Mouse (Mus musculus): ENCODE measurements at regions not wholly inside any gene's neighbourhood (a gene's known extent, or its start where the extent isn't known, plus 50 kb on each side); places are given as distances from the start of the nearest gene placed in this dataset.

DNA sequence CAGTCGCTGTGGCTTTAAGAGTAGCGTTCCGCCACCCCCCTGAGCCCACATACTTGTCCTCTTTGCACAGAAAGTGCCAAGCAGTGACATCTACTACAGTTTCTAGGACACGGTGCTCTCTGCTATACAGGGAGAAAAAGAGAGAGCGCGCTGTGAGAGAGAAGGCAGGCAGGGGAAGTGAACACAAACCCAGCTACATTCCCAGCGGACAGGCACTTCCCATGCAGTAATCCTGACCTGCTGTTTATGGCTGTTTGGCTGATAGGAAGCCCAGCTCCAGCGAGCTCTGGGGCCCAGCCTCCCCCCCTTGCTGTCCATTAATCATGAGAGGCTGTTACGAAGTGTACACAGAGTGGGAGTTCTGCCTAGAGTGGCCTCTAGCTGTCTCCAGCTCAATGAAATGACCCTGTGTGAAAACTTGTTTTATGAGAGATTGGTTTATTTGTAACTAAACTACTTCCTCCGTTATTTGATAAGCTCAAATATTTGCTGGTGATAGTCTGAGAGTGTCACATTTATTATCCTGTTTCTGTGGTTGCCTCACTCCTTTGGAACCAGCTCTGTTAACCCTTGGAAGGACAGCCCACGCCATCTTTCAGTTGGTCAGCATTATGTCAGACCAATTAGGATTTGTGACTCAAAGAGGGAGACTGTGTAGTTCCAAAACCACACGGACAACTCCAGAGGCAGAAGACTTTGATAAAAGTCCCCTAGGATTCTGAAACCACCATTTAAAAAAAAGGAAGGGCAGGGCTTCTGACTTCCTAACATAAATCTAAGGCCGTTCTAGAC lies 164.2 kb downstream of the Spry2 start:
- Histone ChIP-seq H3K4me1 (peaks cover 30% of the 10 kb centered on the region), H3K9me3 (replicated peaks) (no peaks in the 10 kb centered on the region), H3K27ac (replicated peaks) (peak overlapping the region; percentile 85), H3K27me3 (replicated peaks) (no peaks in the 10 kb centered on the region), H3K4me2 (peak overlapping the region; percentile 49), H3K4me3 (replicated peaks) (peak overlapping the region; percentile 34), H3K9ac (replicated peaks) (peak overlapping the region; percentile 45), H3K36me3 (no peaks in the 10 kb centered on the region)
- 2% methylated on average over 13 of the region's 13 CpGs for WGBS
- ATAC-seq (ENCODE audit: low FRiP score), result peak; percentile 92

DNA sequence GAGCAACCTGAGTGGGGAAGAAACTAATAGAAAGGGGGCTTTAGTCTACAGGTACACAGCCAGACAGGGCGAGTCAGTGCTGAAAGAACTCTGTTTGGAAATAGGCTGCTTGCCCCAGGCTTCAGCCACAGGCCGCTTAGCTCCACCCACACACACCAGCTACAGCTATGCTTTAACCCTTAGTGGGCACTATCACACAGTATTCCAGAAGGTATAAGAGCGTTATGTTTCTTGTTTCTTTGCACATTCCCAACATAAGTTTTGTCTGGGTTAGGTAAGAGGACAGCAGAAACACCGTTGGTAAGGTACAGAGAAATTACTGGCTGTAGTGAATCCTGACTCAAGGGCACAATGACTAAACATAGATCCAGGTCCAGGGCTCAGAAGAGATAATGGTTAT lies 165.8 kb downstream of the Spry2 start:
- Histone ChIP-seq H3K36me3 (no peaks in the 10 kb centered on the region), H3K4me3 (replicated peaks) (no peak overlapping the region), H3K4me2 (peak overlapping the region; percentile 49), H3K9ac (replicated peaks) (no peak overlapping the region), H3K9me3 (replicated peaks) (no peaks in the 10 kb centered on the region), H3K4me1 (peaks cover 30% of the 10 kb centered on the region), H3K27me3 (replicated peaks) (no peaks in the 10 kb centered on the region), H3K27ac (replicated peaks) (no peak overlapping the region)
- ATAC-seq (ENCODE audit: low FRiP score), result no peak
- 12% methylated on average over 4 of the region's 4 CpGs for WGBS

DNA sequence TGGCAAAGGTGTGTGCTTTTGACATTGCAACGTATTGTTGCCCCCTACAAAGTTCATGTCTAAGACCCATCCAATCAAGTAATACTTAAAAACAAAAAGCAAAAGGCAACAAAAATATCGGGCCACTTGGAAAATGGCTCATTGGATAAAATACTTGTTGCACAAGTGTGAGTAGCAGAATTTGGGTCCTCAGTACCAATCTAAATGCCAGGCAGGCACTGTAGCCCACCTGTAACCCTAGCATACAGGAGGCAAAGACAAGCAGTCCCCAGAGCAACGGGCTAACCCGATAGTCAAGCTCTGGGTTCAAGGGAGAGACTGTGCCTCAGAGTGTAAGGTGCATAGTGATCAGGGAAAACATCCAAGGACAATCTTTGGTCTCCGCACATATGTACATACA lies 167.8 kb downstream of the Spry2 start:
- 92% methylated on average over 5 of the region's 5 CpGs for WGBS
- no peak for ATAC-seq (ENCODE audit: low FRiP score)
- H3K4me1 ChIP-seq, result peaks cover 30% of the 10 kb centered on the region

DNA sequence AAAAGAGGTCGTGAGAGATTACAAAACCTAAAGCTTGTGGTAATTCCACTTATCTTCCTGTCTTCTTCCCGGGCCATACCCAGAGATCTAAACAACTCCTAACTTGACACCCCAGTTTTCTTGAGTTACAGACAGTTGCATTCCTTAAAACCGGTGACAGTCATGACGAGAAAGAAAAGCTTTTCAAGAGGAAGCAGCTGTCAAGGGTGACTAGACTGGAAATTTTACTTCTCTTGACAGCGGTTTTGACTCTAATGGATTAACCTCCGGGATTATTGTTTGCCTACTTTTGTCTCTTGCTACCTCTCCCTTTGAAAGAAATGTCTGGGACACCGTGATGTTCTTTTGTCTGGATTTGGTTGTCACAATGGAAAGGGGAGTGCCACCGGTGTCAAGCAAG lies 170.9 kb downstream of the Spry2 start:
- Histone ChIP-seq H3K9ac (replicated peaks) (no peak overlapping the region), H3K9me3 (replicated peaks) (no peaks in the 10 kb centered on the region), H3K36me3 (no peaks in the 10 kb centered on the region), H3K27ac (replicated peaks) (no peak overlapping the region), H3K4me2 (no peak overlapping the region), H3K4me1 (peaks cover 2% of the 10 kb centered on the region), H3K27me3 (replicated peaks) (no peaks in the 10 kb centered on the region), H3K4me3 (replicated peaks) (no peak overlapping the region)
- WGBS, result 64% methylated on average over 8 of the region's 8 CpGs
- no peak for ATAC-seq (ENCODE audit: low FRiP score)

More for the DNA sequence above, 167.8 kb downstream of the Spry2 start:
- Histone ChIP-seq H3K27ac (replicated peaks) (no peak overlapping the region), H3K4me2 (no peak overlapping the region), H3K9ac (replicated peaks) (no peak overlapping the region), H3K36me3 (no peaks in the 10 kb centered on the region), H3K4me3 (replicated peaks) (no peak overlapping the region), H3K9me3 (replicated peaks) (no peaks in the 10 kb centered on the region), H3K27me3 (replicated peaks) (no peaks in the 10 kb centered on the region)

DNA sequence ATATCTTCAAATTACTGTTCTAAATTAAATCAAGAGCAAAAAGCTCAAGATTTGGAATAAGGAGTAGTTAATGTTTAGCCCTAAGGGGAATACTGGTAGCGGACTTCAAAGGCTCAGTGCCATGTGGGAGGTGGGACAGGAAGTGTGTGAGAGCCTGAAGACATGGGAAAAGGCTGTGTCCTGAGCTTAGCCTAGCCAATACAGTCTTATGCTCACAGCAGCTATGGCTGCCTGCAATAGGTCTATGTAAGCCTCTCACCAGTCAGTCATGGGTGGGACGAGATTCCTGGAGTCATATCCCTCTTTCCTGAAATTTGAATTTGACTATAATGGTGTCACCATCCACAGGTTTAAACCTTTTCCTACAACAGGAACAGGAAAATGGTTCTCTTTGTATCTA lies 173.7 kb downstream of the Spry2 start:
- no peak overlapping the region for H3K27ac ChIP-seq (replicated peaks)
- no peaks in the 10 kb centered on the region for H3K36me3 ChIP-seq
- H3K9ac ChIP-seq (replicated peaks), result no peak overlapping the region
- no peak overlapping the region for H3K4me2 ChIP-seq
- no peaks in the 10 kb centered on the region; the same call in 1 of the 2 replicates for H3K4me1 ChIP-seq
- ATAC-seq (ENCODE audit: low FRiP score), result no peak
- no peaks in the 10 kb centered on the region for H3K9me3 ChIP-seq (replicated peaks)
- H3K4me3 ChIP-seq (replicated peaks), result no peak overlapping the region
- H3K27me3 ChIP-seq (replicated peaks), result no peaks in the 10 kb centered on the region
- WGBS, result 65% methylated on average over 2 of the region's 2 CpGs

DNA sequence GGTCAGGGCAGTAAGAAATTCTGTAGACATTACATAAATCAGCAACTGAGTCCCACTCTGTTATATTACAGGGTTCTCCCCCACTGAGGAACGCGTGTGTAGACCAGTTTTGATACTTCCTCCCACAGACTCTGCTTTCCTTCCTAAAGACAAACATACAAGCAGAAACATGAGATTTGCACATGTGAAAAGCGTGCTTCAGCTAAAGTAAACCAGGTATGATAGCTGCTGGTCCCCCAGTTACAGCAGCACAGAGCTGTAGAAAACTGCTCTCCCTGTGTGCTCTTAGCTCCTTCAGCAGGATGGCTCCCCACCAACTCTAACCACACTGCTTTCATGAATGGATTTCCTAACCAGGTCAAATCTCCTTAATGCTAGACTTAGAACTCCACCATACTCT lies 175.0 kb downstream of the Spry2 start:
- Histone ChIP-seq H3K36me3 (no peaks in the 10 kb centered on the region), H3K9ac (replicated peaks) (no peak overlapping the region), H3K9me3 (replicated peaks) (no peaks in the 10 kb centered on the region), H3K27ac (replicated peaks) (no peak overlapping the region), H3K4me2 (no peak overlapping the region), H3K4me1 (no peaks in the 10 kb centered on the region; the same call in 1 of the 2 replicates), H3K27me3 (replicated peaks) (no peaks in the 10 kb centered on the region), H3K4me3 (replicated peaks) (no peak overlapping the region)
- WGBS, result 84% methylated on average over 3 of the region's 3 CpGs
- ATAC-seq (ENCODE audit: low FRiP score), result no peak

DNA sequence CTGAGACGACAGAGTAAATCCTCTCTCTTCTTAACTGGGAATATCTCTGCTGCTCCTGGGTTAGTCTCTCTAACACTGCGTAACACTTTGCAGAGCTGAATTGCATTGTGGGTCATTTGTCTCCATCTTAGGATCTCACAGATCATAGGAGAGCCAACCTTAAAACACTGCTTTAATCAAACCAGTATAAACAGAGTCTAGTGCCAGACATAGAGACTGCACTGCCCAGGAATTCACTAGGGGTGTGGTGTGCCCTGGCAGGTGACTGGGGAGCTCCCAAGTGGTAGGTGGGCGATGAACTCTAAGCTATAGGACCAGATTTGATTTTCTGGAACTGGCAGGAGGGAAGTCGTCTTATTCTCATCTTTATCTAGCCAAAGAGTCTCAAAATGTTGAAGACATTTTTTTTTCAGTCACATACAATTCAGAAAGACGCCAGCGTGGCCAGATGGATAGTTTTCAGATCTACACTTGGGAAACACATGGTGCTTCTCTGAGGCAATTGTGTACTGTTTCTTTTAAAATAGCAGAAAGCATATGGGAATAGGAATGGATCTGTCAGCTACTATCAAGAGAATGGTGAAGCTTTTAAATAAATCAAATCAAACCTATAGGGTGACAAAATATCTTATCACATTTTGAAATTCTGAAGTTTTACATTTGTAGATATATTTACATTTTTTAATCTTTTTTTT lies 175.7 kb downstream of the Spry2 start:
- Histone ChIP-seq H3K9me3 (replicated peaks) (no peaks in the 10 kb centered on the region), H3K36me3 (no peaks in the 10 kb centered on the region), H3K27ac (replicated peaks) (no peak overlapping the region), H3K27me3 (replicated peaks) (no peaks in the 10 kb centered on the region), H3K9ac (replicated peaks) (no peak overlapping the region), H3K4me2 (no peak overlapping the region), H3K4me1 (no peaks in the 10 kb centered on the region), H3K4me3 (replicated peaks) (no peak overlapping the region)
- WGBS, result 87% methylated on average over 6 of the region's 6 CpGs
- ATAC-seq (ENCODE audit: low FRiP score), result no peak

DNA sequence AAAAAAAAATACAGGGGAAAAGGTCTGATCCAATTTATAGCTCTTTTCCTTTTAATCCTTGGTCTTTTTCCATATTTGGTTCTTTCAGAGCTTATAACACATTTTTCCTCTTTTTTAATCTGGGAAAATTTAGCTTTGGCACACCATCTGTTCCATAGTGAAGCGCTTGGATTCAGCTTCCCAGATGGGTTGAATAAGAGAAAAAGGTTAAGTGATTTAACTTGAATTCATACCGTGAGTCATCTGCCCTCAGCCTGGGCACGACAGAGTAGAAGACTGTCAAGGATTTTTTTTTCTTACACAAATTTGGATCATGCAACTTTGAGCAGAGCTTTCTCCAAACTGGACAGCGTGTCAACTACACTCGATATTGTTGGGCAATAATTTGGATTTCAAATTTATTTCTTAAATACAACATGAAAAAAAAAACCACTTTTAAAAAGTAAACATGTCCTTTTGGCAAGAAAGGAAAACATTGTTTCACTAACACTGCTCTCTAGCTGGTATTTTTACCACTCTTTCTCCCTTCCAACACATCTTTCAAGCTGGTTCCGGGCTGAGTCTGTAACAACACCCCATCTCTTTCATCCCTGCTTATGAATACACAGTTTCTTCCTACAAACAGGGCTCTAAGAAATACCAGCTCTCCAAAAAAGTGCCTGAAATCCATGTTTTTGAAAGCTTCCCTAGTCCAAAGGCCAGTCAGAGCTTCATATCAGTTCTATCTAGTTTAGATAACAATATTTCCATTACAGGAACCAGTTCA lies 177.8 kb downstream of the Spry2 start:
- no peak overlapping the region for H3K27ac ChIP-seq (replicated peaks)
- H3K9ac ChIP-seq (replicated peaks), result no peak overlapping the region
- H3K4me1 ChIP-seq, result no peaks in the 10 kb centered on the region
- H3K27me3 ChIP-seq (replicated peaks), result no peaks in the 10 kb centered on the region
- WGBS, result 83% methylated on average over 6 of the region's 6 CpGs
- no peak overlapping the region for H3K4me3 ChIP-seq (replicated peaks)
- H3K9me3 ChIP-seq (replicated peaks), result no peaks in the 10 kb centered on the region
- no peaks in the 10 kb centered on the region for H3K36me3 ChIP-seq
- H3K4me2 ChIP-seq, result no peak overlapping the region
- ATAC-seq (ENCODE audit: low FRiP score), result no peak

DNA sequence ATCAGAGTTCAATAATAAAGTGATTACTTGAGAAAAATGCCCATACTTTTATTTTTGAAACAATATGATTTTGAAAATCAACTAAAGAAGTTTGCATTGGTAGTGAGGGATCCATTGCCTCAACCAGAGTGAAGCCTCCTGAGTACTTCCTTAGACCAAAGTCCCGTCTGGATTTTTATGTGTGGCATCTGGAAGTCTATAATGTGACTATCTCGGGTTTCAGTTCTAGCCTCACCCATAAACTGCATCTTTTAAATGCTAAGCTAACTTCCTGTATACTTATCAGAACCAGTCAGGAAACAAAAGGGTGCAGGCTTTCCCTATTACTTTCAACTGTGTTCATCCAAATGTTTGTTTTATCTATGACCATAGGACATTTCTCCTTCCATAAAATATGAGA lies 178.8 kb downstream of the Spry2 start:
- no peaks in the 10 kb centered on the region for H3K9me3 ChIP-seq (replicated peaks)
- no peak overlapping the region for H3K27ac ChIP-seq (replicated peaks)
- H3K4me3 ChIP-seq (replicated peaks), result no peak overlapping the region
- H3K4me2 ChIP-seq, result no peak overlapping the region
- WGBS, result 73% methylated on average over 2 of the region's 2 CpGs
- no peak for ATAC-seq (ENCODE audit: low FRiP score)
- no peaks in the 10 kb centered on the region for H3K27me3 ChIP-seq (replicated peaks)
- no peak overlapping the region for H3K9ac ChIP-seq (replicated peaks)
- H3K36me3 ChIP-seq, result no peaks in the 10 kb centered on the region
- no peaks in the 10 kb centered on the region for H3K4me1 ChIP-seq

DNA sequence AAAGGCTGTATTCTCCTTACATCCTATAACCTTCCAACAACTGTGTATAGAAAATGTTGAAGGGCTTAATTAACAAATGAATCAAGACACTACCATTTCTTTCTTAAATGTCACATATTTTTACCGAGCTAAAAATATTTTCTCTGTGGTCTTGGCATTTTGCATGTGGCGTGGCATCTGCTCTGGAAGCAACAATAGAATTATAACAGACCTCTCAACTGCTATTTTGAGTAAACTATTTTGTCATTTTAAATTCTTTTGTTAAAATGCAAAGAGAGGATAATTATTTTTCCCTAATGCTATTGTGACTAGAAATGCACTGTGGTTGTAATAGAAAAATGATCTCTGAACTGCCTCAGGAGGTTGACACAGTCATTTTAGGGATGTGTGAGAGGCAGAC lies 187.9 kb downstream of the Spry2 start:
- Histone ChIP-seq H3K27ac (replicated peaks) (no peak overlapping the region), H3K36me3 (no peaks in the 10 kb centered on the region), H3K4me2 (no peak overlapping the region), H3K4me3 (replicated peaks) (no peak overlapping the region), H3K9me3 (replicated peaks) (no peaks in the 10 kb centered on the region), H3K9ac (replicated peaks) (no peak overlapping the region), H3K27me3 (replicated peaks) (no peaks in the 10 kb centered on the region), H3K4me1 (no peaks in the 10 kb centered on the region)
- no peak for ATAC-seq (ENCODE audit: low FRiP score)
- WGBS, result 81% methylated on average over 2 of the region's 2 CpGs

DNA sequence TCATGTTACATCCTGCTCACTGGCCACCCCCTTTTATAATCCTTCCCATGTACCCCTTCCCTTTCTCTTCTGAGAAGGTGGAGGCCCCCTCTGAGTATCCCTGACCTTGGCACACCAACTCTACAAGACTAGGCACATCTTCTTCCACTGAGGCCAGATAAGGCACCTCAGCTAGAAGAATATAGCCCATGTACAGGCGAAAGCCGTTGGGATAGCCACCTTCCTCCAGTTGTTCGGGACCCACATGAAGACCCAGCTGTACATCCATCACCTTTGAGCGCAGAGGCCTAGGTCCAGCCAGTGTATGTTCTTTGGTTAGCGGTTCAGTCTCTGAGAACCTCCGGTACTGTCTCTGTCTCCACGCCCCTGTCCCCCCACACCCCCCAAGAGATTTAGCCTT lies 189.9 kb downstream of the Spry2 start:
- Histone ChIP-seq H3K4me3 (replicated peaks) (no peak overlapping the region), H3K27me3 (replicated peaks) (no peaks in the 10 kb centered on the region), H3K27ac (replicated peaks) (no peak overlapping the region), H3K36me3 (no peaks in the 10 kb centered on the region), H3K9me3 (replicated peaks) (no peaks in the 10 kb centered on the region), H3K4me2 (no peak overlapping the region), H3K9ac (replicated peaks) (no peak overlapping the region), H3K4me1 (no peaks in the 10 kb centered on the region)
- no peak for ATAC-seq (ENCODE audit: low FRiP score)
- WGBS, result 98% methylated on average over 7 of the region's 7 CpGs

DNA sequence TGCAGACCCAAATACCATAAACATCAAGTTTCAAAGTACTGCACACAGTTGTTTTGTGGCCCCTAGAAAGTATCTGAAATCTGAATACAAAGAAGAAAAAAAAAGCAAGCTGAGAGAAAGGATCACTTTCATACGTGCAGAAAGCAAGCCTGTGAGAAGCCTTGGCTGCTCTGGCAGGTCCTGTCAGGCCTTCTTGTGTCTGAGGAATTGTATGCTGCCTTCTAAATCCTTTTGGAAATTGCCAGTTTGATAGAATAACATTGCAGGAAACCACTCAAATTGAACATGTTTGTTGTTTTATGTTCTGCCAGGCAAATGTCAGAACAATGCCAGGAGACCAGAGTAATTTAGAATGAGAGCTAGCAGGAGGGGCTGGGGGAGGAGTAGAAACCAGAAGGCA lies 198.0 kb downstream of the Spry2 start:
- Histone ChIP-seq H3K27me3 (replicated peaks) (no peaks in the 10 kb centered on the region), H3K9me3 (replicated peaks) (no peaks in the 10 kb centered on the region), H3K4me1 (no peaks in the 10 kb centered on the region), H3K9ac (replicated peaks) (no peak overlapping the region), H3K27ac (replicated peaks) (no peak overlapping the region), H3K4me2 (no peak overlapping the region), H3K36me3 (no peaks in the 10 kb centered on the region), H3K4me3 (replicated peaks) (no peak overlapping the region)
- no peak for ATAC-seq (ENCODE audit: low FRiP score)
- 32% methylated on average over 1 of the region's 1 CpGs for WGBS
